Mouse (Mus musculus): Measurements from ENCODE around the gene Fxyd3. TPM values are rescaled to one million over a fixed set of nuclear protein-coding genes. Genes with fewer than 3 reads are reported as not detected.

Fxyd3 gene
- total RNA-seq (2023) = not detected

GRCm38 (mm10) chr7:31076492-31076891 is at the start of gene Fxyd3:
TSS of gene Fxyd3 (minus strand) at chr7:31076704.

GRCm38 (mm10) chr7:31115182-31115581 is 38.7 kb upstream of the Fxyd3 start, which contains the start of gene Hpn:
TSS of gene Hpn (minus strand) at chr7:31115290.

DNA sequence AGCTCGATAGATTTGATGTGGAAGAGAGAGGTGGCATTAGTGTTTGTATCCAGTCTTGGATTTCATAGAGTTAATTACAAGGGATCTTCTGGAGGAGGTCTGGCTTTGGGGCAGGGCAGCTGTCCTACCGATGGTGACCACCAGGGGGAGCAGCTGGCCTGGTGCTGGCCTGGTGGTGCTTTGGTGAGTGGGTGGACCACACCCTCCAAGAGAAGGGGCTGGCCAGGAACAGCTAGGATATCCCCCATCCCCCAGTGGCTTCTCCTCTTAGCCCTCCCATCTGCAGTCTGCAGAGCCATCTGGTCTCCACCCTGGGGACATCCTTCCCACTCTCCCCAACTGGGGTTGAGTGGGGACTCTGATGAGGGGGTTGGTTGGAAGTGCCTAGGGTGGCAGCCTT is 17.4 kb downstream of the Fxyd3 start, which contains the start of gene Lgi4:
Gene Lgi4, plus strand, starts transcription at position 235 of the 400 bp plus-strand sequence.

DNA sequence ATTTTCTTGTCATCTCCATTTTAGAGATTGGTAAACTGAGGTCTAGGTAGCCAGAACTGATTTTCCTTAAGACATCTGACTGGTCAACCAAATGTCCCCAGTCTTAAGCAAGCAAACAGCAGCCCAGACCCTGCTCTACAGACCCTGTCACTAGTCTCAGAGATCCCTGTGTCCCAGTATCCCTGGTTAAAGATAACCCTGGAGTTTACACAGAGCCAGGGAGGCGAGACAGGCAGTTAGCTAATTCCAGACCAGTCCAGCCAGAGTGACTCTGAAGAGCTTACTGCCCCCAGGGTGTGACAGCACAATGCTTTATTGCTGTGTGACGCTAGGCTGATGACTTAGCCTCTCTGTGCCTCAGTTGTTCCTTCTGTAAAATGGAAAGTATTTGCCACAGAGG is 19.4 kb downstream of the Fxyd3 start, which contains the start of gene Fxyd1:
Gene Fxyd1, minus strand, starts transcription at position 129 of the 400 bp plus-strand sequence.

GRCm38 (mm10) chr7:31051321-31052021 is 25.0 kb downstream of the Fxyd3 start, which contains the start of gene Fxyd7:
TSS of gene Fxyd7 (minus strand) at chr7:31051467.

DNA sequence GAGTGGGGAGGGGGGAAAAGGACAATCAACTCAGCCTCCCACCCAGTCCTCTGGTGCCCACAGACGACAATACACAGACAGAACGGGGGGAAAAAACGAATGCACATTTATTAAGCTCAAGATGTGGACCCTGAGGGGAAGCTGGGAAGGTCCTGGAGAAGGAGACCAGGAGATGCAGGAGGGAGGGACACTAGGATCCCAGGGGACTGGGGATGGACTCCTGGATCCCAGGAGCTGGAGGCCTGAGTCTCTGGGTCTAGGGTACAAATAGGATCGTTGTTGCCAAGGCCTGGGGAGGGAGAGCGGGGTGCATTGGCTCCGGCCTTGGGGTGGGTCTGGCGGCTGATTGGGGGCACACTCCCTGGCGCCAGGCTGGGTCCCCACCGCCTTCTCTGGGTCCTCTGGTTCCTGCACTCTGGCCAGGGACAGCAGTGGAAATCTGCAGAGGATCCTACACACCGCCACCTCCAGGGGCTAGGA is 34.0 kb downstream of the Fxyd3 start, which contains the start of gene Fxyd5:
Gene Fxyd5, minus strand, starts transcription at position 51 of the 480 bp plus-strand sequence.

Other genes starting within 250 kb of the Fxyd3 start
- not detected for gene Ffar3, start 220.5 kb downstream of the Fxyd3 start, total RNA-seq (2023)
- under 1 TPM; 0.12 to 0.18 TPM for gene Ffar1, start 215.1 kb downstream of the Fxyd3 start, total RNA-seq (2023)
- 10 to 100 TPM; 14.0 to 15.4 TPM for gene Cd22, start 196.4 kb downstream of the Fxyd3 start, total RNA-seq (2023)
- gene Mag, start 161.8 kb downstream of the Fxyd3 start, total RNA-seq (2023) = 1 to 10 TPM; 3.3 to 3.8 TPM
- 1 to 10 TPM; 1.4 to 4.0 TPM for gene Hamp2, start 152.0 kb downstream of the Fxyd3 start, total RNA-seq (2023)
- not detected for gene Hamp, start 132.7 kb downstream of the Fxyd3 start, total RNA-seq (2023)
- gene Usf2, start 119.9 kb downstream of the Fxyd3 start, total RNA-seq (2023) = 100 to 1,000 TPM; 148 to 186 TPM
- 10 to 100 TPM; 13.7 to 19.7 TPM for gene Lsr, start 103.2 kb downstream of the Fxyd3 start, total RNA-seq (2023)
- 1 to 10 TPM; 1.5 to 2.3 TPM for gene Fam187b, start 102.9 kb downstream of the Fxyd3 start, total RNA-seq (2023)
- gene Fxyd5, start 34.2 kb downstream of the Fxyd3 start, total RNA-seq (2023) = 1,000 to 10,000 TPM; 1,032 to 1,279 TPM
- gene Fxyd7, start 25.2 kb downstream of the Fxyd3 start, total RNA-seq (2023) = not detected
- not detected for gene Fxyd1, start 19.5 kb downstream of the Fxyd3 start, total RNA-seq (2023)
- gene Lgi4, start 17.4 kb downstream of the Fxyd3 start, total RNA-seq (2023) = 1 to 10 TPM; 1.7 to 1.9 TPM
- gene Hpn, start 38.6 kb upstream of the Fxyd3 start, total RNA-seq (2023) = 10 to 100 TPM in 1 of 2 experiments, 1 to 10 TPM in 1; 9.1 to 15.9 TPM
- 10 to 100 TPM; 23.9 to 35.9 TPM for gene Scn1b, start 50.3 kb upstream of the Fxyd3 start, total RNA-seq (2023)
- gene Gramd1a, start 79.2 kb upstream of the Fxyd3 start, total RNA-seq (2023) = 100 to 1,000 TPM in 1 of 2 experiments, 10 to 100 TPM in 1; 98.0 to 105 TPM
- gene Scgb2b2, start 213.8 kb upstream of the Fxyd3 start, total RNA-seq (2023) = not detected
- gene Scgb1b2, start 215.1 kb upstream of the Fxyd3 start, total RNA-seq (2023) = not detected